Mouse (Mus musculus) T-cell, adult 66 days (primary cell): Measurements from ENCODE around the gene Sos2. TPM values are rescaled to one million over a fixed set of nuclear protein-coding genes. Genes with fewer than 3 reads are reported as not detected.

Source experiments
- total RNA-seq, 2 experiments: library from RNA; stranded (reverse); gene quantifications; 3 replicates in 1 of 2; 4 replicates in 1 of 2; pipeline ENCODE4 v1.2.4; 2023

Gene Sos2
- 10 to 100 TPM; 33.4 to 37.7 TPM for total RNA-seq

DNA sequence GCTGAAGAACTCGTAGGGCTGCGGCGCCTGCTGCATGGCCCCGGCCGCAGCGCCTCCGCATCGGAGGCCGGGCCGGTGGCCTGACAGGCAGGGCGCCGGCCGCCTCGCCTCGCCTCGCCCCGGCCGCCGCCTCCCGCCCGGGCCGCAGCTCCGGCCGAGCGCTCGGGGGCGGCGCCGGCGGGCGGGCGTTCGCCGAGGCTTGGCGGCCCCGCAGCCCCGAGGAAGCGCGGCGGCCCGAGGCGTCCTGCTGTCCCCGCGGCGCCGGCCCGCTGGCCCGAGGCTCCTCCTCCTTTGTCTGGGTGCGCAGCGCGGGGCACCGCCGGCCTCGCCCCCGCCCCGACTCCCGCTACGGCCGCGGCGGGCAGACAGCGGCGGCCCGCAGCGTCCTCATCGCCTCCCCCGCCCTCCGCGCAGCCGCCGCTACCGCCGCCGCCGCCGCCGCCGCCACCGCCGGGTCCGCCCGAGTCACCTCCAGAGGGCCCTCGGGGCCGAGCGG, at the start of gene Sos2:
Gene Sos2, minus strand, starts transcription at position 287 of the 496 bp plus-strand sequence.

DNA sequence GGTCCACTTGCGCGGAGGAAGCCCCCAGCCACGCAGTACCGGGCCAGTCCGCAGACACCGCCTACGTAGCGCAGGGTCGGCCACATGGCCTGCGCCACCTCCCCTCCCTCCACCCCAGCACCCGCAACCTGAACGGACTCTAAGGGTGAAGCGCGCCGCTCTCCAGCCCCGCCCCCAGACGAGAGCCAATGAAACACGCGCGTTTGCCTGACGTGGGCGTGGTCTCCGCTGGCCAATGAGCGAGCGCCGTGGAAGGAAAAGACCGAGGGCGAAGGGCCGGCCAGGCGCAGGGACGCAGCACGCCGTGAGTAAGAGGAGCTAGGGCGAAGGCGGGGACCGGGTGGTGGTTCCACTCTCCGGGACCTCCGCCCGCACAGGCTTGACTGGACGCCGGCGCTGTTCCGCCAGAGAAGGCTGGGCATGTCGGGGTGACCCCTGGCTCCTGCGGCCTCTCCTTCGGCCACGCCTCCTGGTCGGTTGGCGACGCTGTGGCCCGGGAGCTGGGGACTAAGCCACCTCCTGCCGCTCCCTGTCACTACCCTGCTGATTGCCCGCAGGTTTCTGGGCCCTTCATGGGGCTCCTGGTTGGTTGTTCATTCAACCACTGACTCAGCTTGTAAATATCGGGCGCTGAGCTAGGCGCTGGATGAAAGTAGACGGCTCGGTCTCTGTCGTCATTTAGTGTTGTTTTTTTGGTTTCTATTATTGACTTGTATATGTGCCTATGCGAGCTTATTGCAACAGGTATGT, 43.2 kb upstream of the Sos2 start, which contains the start of the genes L2hgdh and Atp5s:
Gene L2hgdh, minus strand, starts transcription at position 163 of the 750 bp plus-strand sequence.
Gene Atp5s, plus strand, starts transcription at position 240 of the 750 bp plus-strand sequence.

DNA sequence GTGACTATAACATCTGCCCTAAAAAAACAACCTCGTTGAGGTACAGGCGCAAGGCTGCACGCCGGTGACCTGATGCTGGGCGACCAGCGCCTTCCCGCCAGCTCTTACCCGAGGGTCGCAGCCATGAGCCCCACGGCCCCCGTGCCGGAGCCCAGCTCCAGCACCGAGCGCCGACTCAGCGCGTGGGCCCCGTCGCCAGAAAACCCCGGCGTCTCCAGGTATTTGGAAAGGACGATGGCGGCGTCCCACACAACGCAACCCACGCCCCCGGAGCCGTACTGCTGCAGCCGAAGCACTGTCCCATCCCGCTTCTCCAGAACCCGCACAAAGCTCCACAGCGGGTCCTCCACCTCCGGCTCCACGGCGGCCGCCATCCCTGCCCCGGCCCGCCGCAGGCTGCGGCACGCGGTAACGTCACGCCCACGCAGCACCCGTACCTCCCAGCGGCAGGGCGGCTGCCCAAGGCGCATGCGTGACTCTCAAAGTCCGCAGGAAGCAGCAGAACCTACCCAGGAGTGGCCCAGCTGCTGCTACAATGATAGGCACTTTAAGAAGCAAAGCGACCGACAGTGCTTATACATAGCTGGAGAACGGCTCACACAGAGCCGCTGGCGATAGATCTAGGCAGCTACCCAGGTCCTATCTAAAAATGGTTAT, 98.9 kb downstream of the Sos2 start, which contains the start of gene Vcpkmt:
Gene Vcpkmt, minus strand, starts transcription at position 416 of the 657 bp plus-strand sequence.

Other genes with a start within 250 kb of the Sos2 start
- gene Vcpkmt, start 98.8 kb downstream of the Sos2 start, total RNA-seq, result 10 to 100 TPM; 16.6 to 18.4 TPM
- 1 to 10 TPM; 7.1 to 8.0 TPM for gene L2hgdh, start 43.0 kb upstream of the Sos2 start, total RNA-seq
- gene Atp5s, start 43.1 kb upstream of the Sos2 start, total RNA-seq, result 1 to 10 TPM; 5.1 to 9.7 TPM
- not detected for gene Cdkl1, start 109.4 kb upstream of the Sos2 start, total RNA-seq
- gene Atl1, start 210.8 kb upstream of the Sos2 start, total RNA-seq, result 1 to 10 TPM; 1.0 to 1.4 TPM
- gene Map4k5, start 211.3 kb upstream of the Sos2 start, total RNA-seq, result 10 to 100 TPM; 13.0 to 18.3 TPM